Mouse (Mus musculus) forebrain, embryonic 13.5 days (tissue): ENCODE results near the gene Entpd7. TPM values are rescaled to one million over a fixed set of nuclear protein-coding genes. Genes with fewer than 3 reads are reported as not detected.

Experiments
- ATAC-seq: fragments of 200-750 bp; cut with Nextera tagmentation; 2 replicates; pipeline ENCODE4 v1.8.0; 2017
- H3K27ac ChIP-seq: fragments of 300-500 bp; sonication (generic); 2 replicates; pipeline ENCODE4 v1.5.1; 2015; ENCODE audit warnings: inconsistent platforms, mild to moderate bottlenecking, moderate library complexity
- H3K27me3 ChIP-seq: fragments of 300-500 bp; sonication (generic); 2 replicates; pipeline ENCODE4 v1.6.1; 2015; ENCODE audit warnings: mild to moderate bottlenecking, inconsistent platforms
- H3K36me3 ChIP-seq: fragments of 300-500 bp; sonication (generic); 2 replicates; pipeline ENCODE4 v1.6.1; 2015; ENCODE audit warnings: mild to moderate bottlenecking, inconsistent platforms; ENCODE audit not compliant: poor library complexity, severe bottlenecking
- H3K4me1 ChIP-seq: fragments of 300-500 bp; sonication (generic); 2 replicates; pipeline ENCODE4 v1.6.1; 2015; ENCODE audit warnings: inconsistent platforms
- H3K4me2 ChIP-seq: fragments of 300-500 bp; sonication (generic); 2 replicates; pipeline ENCODE4 v1.6.1; 2015; ENCODE audit warnings: inconsistent platforms, mild to moderate bottlenecking, moderate library complexity
- H3K4me3 ChIP-seq: fragments of 300-500 bp; sonication (generic); 2 replicates; pipeline ENCODE4 v1.5.1; 2015; ENCODE audit warnings: mild to moderate bottlenecking, inconsistent platforms
- H3K9ac ChIP-seq: fragments of 300-500 bp; sonication (generic); 2 replicates; pipeline ENCODE4 v1.6.1; 2015; ENCODE audit warnings: mild to moderate bottlenecking, inconsistent platforms
- H3K9me3 ChIP-seq: fragments of 300-500 bp; sonication (generic); replicated peaks from 2 replicates; pipeline ENCODE4 v1.6.1; 2016; ENCODE audit warnings: inconsistent platforms
- WGBS: fragments of 180-500 bp; shearing (Covaris S2); methylation state at CpG from one replicate; pipeline ENCODE4 v1.1.7; 2015; 5-methylcytosine and 5-hydroxymethylcytosine counted together
- polyA plus RNA-seq: library from polyadenylated mRNA; unstranded; fragments of >200 nt; fragmentation: Nextera tagmentation; extraction: Ambion mirVana; gene quantifications from 2 replicates; pipeline ENCODE4 v1.2.1, GENCODE M21; 2015

Entpd7 gene
- polyA plus RNA-seq, 1 experiment from 2014 or later = 7.4 TPM

DNA sequence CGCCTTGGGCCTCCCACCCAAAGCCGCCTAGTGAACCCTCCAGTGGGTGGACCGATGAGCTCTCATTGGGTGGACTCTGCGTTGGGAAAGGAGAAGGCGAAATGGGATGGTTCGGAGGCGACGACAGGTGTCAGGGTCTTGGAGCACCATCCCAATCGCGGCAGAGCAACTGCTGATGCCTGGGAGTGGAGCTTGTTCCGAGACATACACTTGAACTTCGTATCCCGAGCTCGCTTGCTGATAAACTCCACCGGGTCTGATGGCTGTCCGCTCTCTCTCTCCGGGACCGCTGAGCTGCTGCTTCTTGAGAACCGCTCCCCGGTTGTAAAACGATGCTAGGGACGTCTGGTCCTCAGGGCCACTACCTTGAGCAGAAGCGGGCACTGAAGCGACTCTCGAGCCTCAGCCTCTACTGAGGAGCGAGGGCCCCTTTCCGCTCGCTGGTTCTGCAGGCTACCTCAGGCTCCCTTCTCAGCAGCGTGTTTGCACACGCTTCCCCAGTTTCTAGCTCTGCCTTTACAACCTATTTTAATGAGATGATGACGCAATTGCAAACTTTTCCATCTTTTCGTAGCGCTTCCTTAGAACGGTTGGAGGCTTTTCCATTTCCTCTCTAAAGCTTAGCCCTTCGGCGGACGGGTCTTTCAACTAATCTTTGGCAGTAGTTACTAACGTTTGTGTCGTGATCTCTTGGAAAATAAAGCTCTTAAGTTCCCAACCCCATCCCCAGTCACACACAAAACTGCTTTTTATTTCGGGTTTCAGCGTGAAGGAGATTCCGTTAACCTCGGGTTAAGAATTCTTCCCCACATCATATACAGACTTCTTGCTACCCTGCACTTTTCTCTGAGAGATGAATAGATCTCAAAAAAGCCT, 13.7 kb upstream of the Entpd7 start:
- H3K9me3 ChIP-seq = no peaks in the 10 kb centered on the region
- 1% methylated on average over 39 of the region's 43 CpGs for WGBS
- H3K4me1 ChIP-seq = peaks cover 28% of the 10 kb centered on the region
- H3K9ac ChIP-seq = peak overlapping the region; percentile 72
- H3K36me3 ChIP-seq = no peaks in the 10 kb centered on the region
- peak overlapping the region; percentile 87 for H3K4me2 ChIP-seq
- peak; percentile 3 for ATAC-seq
- H3K27ac ChIP-seq = peak overlapping the region; percentile 98
- peak overlapping the region; percentile 60 for H3K4me3 ChIP-seq
- H3K27me3 ChIP-seq = no peaks in the 10 kb centered on the region

- Histone ChIP-seq H3K4me2 (no peak overlapping the region), H3K9me3 (no peaks in the 10 kb centered on the region), H3K36me3 (no peaks in the 10 kb centered on the region), H3K27me3 (no peaks in the 10 kb centered on the region), H3K4me3 (no peak overlapping the region), H3K4me1 (peaks cover 15% of the 10 kb centered on the region), H3K27ac (no peak overlapping the region), H3K9ac (no peak overlapping the region)
- WGBS = 83% methylated on average over 8 of the region's 8 CpGs
- no peak for ATAC-seq
Measured at GRCm38 (mm10) chr19:43678467-43679003, 10.9 kb upstream of the Entpd7 start.

- no peaks in the 10 kb centered on the region for H3K36me3 ChIP-seq
- no peak overlapping the region for H3K4me2 ChIP-seq
- no peaks in the 10 kb centered on the region for H3K9me3 ChIP-seq
- H3K4me3 ChIP-seq = no peak overlapping the region
- H3K4me1 ChIP-seq = peaks cover 10% of the 10 kb centered on the region
- WGBS = 80% methylated on average over 10 of the region's 10 CpGs
- H3K27me3 ChIP-seq = no peaks in the 10 kb centered on the region
- no peak for ATAC-seq
- H3K27ac ChIP-seq = no peak overlapping the region
- no peak overlapping the region for H3K9ac ChIP-seq
Measured at GRCm38 (mm10) chr19:43679474-43679981, 9.9 kb upstream of the Entpd7 start.

DNA sequence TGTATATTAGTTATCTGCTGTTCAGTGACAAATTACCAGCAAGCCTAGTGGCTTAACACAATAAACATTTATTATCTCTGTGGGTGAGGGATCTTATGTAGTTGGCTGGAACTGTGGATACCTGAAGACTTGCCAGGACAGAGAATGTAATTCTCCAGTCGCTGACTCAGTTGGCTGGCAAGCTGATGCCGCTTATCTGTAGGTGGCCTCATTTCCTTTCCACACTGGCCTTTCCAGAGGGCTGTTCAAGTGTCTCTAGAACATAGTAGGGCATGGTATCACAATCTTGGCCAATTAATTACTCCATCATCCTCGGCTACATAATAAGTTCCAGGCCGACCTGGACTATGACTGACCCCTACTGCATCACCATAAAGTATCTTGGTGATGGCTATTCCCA, 7.9 kb upstream of the Entpd7 start:
- Histone ChIP-seq H3K4me3 (no peak overlapping the region), H3K9me3 (no peaks in the 10 kb centered on the region), H3K36me3 (no peaks in the 10 kb centered on the region), H3K9ac (no peak overlapping the region), H3K4me2 (no peak overlapping the region), H3K27ac (no peak overlapping the region), H3K4me1 (peaks cover 3% of the 10 kb centered on the region), H3K27me3 (no peaks in the 10 kb centered on the region)
- WGBS = 94% methylated on average over 4 of the region's 4 CpGs
- ATAC-seq = no peak

DNA sequence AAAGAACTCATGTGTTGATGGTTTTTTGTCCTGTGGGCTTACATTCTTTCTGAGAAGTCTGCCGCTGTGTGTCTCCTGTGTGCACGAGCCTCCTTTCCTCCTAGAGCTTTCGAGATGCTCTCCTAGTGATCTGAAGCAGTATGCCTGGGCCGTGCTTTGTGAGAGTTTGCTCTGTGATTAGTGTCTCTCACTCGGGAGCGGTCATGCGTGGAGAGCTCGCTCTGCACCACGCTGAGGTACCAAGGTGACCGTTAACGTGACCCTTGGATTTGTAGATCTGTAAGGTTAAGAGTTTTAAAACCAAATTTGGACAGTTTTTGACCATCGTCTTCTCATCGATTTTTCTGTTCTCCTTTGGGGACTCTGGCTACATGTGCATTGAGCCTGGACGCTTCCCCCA, 3.3 kb downstream of the Entpd7 start:
- Histone ChIP-seq H3K9ac (no peak overlapping the region), H3K27ac (no peak overlapping the region), H3K36me3 (peaks cover 5% of the 10 kb centered on the region; the same call in 1 of the 2 replicates), H3K4me2 (no peak overlapping the region), H3K27me3 (no peaks in the 10 kb centered on the region; the same call in 1 of the 2 replicates), H3K4me3 (no peak overlapping the region), H3K9me3 (no peaks in the 10 kb centered on the region), H3K4me1 (peaks cover 17% of the 10 kb centered on the region)
- WGBS = 51% methylated on average over 14 of the region's 14 CpGs
- ATAC-seq = no peak

DNA sequence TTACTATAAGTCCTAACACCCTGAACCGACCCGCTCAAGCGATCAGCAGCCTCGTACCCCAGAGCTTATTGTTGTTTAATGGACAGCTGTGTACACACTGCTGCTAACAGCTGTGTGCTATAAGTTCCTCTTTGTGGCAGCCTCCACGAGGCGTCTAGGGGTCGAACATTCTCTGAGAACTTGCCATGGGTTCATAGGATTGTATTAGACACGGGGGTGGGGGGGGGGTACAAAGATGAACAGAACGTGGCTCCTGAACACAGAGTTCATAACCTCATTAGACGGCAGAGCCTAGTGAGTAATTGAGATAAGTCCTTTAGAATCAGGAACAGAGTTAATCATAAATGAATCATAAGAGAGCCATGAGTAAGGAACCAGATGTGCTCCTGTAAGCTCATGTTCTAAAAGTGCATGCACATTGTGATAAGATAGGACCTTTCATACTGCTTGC, 6.1 kb downstream of the Entpd7 start:
- 54% methylated on average over 10 of the region's 10 CpGs for WGBS
- no peak overlapping the region for H3K4me2 ChIP-seq
- H3K9ac ChIP-seq = no peak overlapping the region
- H3K4me1 ChIP-seq = peaks cover 7% of the 10 kb centered on the region
- no peaks in the 10 kb centered on the region for H3K27me3 ChIP-seq
- ATAC-seq = no peak
- peaks cover 11% of the 10 kb centered on the region; the same call in 1 of the 2 replicates for H3K36me3 ChIP-seq
- no peak overlapping the region for H3K27ac ChIP-seq
- H3K9me3 ChIP-seq = no peaks in the 10 kb centered on the region
- H3K4me3 ChIP-seq = no peak overlapping the region

GRCm38 (mm10) chr19:43697666-43698370, 8.3 kb downstream of the Entpd7 start:
- 91% methylated on average over 5 of the region's 5 CpGs for WGBS
- Histone ChIP-seq H3K9ac (no peak overlapping the region), H3K4me1 (no peaks in the 10 kb centered on the region), H3K27ac (no peak overlapping the region), H3K36me3 (peaks cover 19% of the 10 kb centered on the region), H3K9me3 (no peaks in the 10 kb centered on the region), H3K4me3 (no peak overlapping the region), H3K4me2 (no peak overlapping the region), H3K27me3 (no peaks in the 10 kb centered on the region)
- ATAC-seq = no peak

GRCm38 (mm10) chr19:43699021-43699762, 9.7 kb downstream of the Entpd7 start:
- 84% methylated on average over 11 of the region's 11 CpGs for WGBS
- H3K9me3 ChIP-seq = no peaks in the 10 kb centered on the region
- H3K4me3 ChIP-seq = no peak overlapping the region
- no peak overlapping the region for H3K27ac ChIP-seq
- peaks cover 27% of the 10 kb centered on the region for H3K36me3 ChIP-seq
- H3K27me3 ChIP-seq = no peaks in the 10 kb centered on the region
- no peaks in the 10 kb centered on the region for H3K4me1 ChIP-seq
- no peak overlapping the region for H3K4me2 ChIP-seq
- no peak for ATAC-seq
- no peak overlapping the region for H3K9ac ChIP-seq

DNA sequence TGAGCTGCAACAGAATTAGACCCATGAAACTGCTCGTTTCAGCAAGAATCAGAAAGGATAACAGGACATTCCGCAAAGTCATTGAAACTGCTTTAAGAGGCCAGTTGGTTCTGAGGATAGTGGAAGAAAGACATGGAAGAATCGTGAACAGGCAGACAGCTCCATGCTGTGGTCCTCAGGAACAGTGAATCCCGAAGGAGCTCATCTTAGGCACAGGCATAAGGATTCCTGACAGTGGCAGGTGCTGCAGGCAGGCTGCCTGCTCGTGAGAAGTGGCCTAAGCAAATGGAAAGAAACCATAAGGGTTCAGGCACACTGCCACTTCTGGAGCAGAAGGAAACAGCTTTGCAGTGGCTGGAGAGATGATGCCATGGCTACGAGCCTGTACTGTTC, 10.3 kb downstream of the Entpd7 start:
- ATAC-seq = no peak
- 88% methylated on average over 6 of the region's 6 CpGs for WGBS
- Histone ChIP-seq H3K27ac (no peak overlapping the region), H3K9ac (no peak overlapping the region), H3K36me3 (peaks cover 33% of the 10 kb centered on the region), H3K4me3 (no peak overlapping the region), H3K4me1 (no peaks in the 10 kb centered on the region), H3K9me3 (no peaks in the 10 kb centered on the region), H3K4me2 (no peak overlapping the region), H3K27me3 (no peaks in the 10 kb centered on the region)

- ATAC-seq = no peak
- Histone ChIP-seq H3K27me3 (no peaks in the 10 kb centered on the region), H3K4me2 (no peak overlapping the region), H3K4me3 (no peak overlapping the region), H3K27ac (no peak overlapping the region), H3K36me3 (peaks cover 68% of the 10 kb centered on the region), H3K9me3 (no peaks in the 10 kb centered on the region), H3K9ac (no peak overlapping the region), H3K4me1 (no peaks in the 10 kb centered on the region)
- 91% methylated on average over 11 of the region's 11 CpGs for WGBS
Measured at GRCm38 (mm10) chr19:43704211-43704610, 14.7 kb downstream of the Entpd7 start.

- Histone ChIP-seq H3K4me3 (no peak overlapping the region), H3K9me3 (no peaks in the 10 kb centered on the region), H3K27me3 (no peaks in the 10 kb centered on the region), H3K27ac (no peak overlapping the region), H3K36me3 (peaks cover 67% of the 10 kb centered on the region), H3K9ac (no peak overlapping the region), H3K4me1 (no peaks in the 10 kb centered on the region), H3K4me2 (no peak overlapping the region)
- 88% methylated on average over 17 of the region's 17 CpGs for WGBS
- ATAC-seq = no peak
Measured at GRCm38 (mm10) chr19:43704787-43705497, 15.5 kb downstream of the Entpd7 start.
